Mouse (Mus musculus) heart, adult 11 months (tissue): ENCODE results near the gene Ube2j1.

ENCODE experiments used
- DNase-seq: peaks from one replicate; pipeline ENCODE4 v3.0.0; 2022

Ube2j1 gene

GRCm38 (mm10) chr4:33072526-33073161 lies 41.4 kb downstream of the Ube2j1 start:
- DNase-seq = peak; percentile 89

GRCm38 (mm10) chr4:33074406-33074805 lies 43.2 kb downstream of the Ube2j1 start:
- peak; percentile 55 for DNase-seq

- DNase-seq = peak; percentile 92
These were observed 43.6 kb downstream of the Ube2j1 start for GRCm38 (mm10) chr4:33074851-33075250.

GRCm38 (mm10) chr4:33075776-33076524 lies 44.7 kb downstream of the Ube2j1 start:
- peak; percentile 75 for DNase-seq

- DNase-seq = no peak
These were observed 45.9 kb downstream of the Ube2j1 start for GRCm38 (mm10) chr4:33077161-33077560.

- no peak for DNase-seq
These were observed 46.5 kb downstream of the Ube2j1 start for GRCm38 (mm10) chr4:33077724-33078123.

GRCm38 (mm10) chr4:33078492-33078891 lies 47.3 kb downstream of the Ube2j1 start:
- DNase-seq = peak; percentile 59

- DNase-seq = no peak
These were observed 68.0 kb downstream of the Ube2j1 start for GRCm38 (mm10) chr4:33099118-33099694.
